Mouse (Mus musculus) embryonic facial prominence, embryonic 12.5 days (tissue): ENCODE measurements at regions not wholly inside any gene's neighbourhood (a gene's known extent, or its start where the extent isn't known, plus 50 kb on each side); places are given as distances from the start of the nearest gene placed in this dataset.

Experiments used
- ATAC-seq: fragments of 200-750 bp; cut with Nextera tagmentation; 2 replicates; pipeline ENCODE4 v1.8.0; 2017; ENCODE audit not compliant: insufficient number of reproducible peaks, insufficient read depth, low FRiP score, low TSS enrichment
- H3K27ac ChIP-seq: fragments of 300-500 bp; sonication (generic); 2 replicates; pipeline ENCODE4 v1.5.1; 2016; ENCODE audit warnings: mild to moderate bottlenecking
- H3K27me3 ChIP-seq: fragments of 300-500 bp; sonication (generic); 2 replicates; pipeline ENCODE4 v1.6.1; 2016; ENCODE audit warnings: mild to moderate bottlenecking, moderate library complexity
- H3K36me3 ChIP-seq: fragments of 300-500 bp; sonication (generic); 2 replicates; pipeline ENCODE4 v1.6.1; 2016; ENCODE audit warnings: mild to moderate bottlenecking
- H3K4me1 ChIP-seq: fragments of 300-500 bp; sonication (generic); 2 replicates; pipeline ENCODE4 v1.6.1; 2016
- H3K4me2 ChIP-seq: fragments of 300-500 bp; sonication (generic); replicated peaks from 2 replicates; pipeline ENCODE4 v1.6.1; 2016; ENCODE audit warnings: mild to moderate bottlenecking, moderate library complexity
- H3K4me3 ChIP-seq: fragments of 300-500 bp; sonication (generic); 2 replicates; pipeline ENCODE4 v1.5.1; 2016; ENCODE audit warnings: mild to moderate bottlenecking
- H3K9ac ChIP-seq: fragments of 300-500 bp; sonication (generic); 2 replicates; pipeline ENCODE4 v1.6.1; 2016; ENCODE audit warnings: mild to moderate bottlenecking, moderate library complexity
- H3K9me3 ChIP-seq: fragments of 300-500 bp; sonication (generic); 2 replicates; pipeline ENCODE4 v1.6.1; 2016; ENCODE audit warnings: mild to moderate bottlenecking, moderate library complexity
- WGBS: fragments of 180-500 bp; shearing (Covaris S2); methylation state at CpG from one replicate; pipeline ENCODE4 v1.1.7; 2016; 5-methylcytosine and 5-hydroxymethylcytosine counted together

DNA sequence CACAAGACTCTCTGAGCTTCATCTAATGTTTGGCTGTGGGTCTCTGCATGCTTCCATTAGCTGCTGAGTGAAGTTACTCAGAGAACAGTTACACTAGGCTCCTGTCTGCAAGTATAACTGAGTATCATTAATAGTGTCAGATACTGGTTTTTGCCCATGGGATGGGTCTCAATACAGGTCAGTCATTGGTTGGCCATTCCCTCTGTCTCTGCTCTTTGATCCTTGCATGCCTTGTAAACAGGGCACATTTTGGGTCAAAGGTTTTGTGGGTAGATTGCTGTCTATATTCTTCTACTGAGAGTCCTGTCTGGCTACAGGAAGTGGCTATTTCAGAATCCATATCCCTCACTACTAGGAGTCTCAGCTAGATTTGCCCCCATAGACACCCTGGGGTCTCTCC is 2864.7 kb upstream of the Lrrc6 start:
- Histone ChIP-seq H3K9me3 (no peaks in the 10 kb centered on the region), H3K9ac (no peak overlapping the region)

DNA sequence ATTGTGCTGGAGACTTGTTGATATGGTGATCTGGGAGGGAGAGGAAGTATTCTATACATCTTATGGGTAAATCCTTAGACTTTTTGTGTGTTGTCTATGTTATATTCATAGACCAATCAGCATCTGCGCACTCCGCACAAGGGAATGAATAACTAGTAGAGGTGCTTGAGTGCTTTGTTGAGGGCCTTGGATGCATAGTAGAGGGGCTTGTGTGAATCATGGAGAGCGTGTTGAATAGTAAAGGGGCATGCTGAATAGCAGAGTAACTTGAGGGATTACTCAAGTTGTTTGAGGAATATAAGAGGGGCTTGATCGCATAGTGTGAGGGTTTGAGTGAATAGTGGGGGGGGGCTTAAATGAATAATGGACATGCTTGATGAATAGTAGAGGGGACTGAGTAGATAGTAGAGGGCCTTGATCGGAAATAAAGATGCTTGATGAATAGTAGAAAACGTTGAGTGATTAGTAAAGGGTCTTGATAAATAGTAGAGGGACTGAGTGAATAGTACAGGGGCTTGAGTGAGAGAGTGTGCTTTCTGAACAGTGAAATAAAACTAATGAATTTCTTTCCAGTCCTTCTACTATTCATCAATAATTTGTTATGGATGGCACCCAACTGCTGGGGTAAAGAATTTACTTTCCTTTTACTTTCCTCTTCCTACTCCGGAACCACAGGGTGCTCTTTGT is 2849.5 kb upstream of the Lrrc6 start:
- H3K36me3 ChIP-seq: no peaks in the 10 kb centered on the region
- H3K4me2 ChIP-seq: no peak overlapping the region
- no peak overlapping the region for H3K4me3 ChIP-seq
- no peak overlapping the region for H3K27ac ChIP-seq
- H3K9me3 ChIP-seq: no peaks in the 10 kb centered on the region
- ATAC-seq: no peak
- 90% methylated on average over 7 of the region's 7 CpGs for WGBS
- no peaks in the 10 kb centered on the region for H3K27me3 ChIP-seq
- no peaks in the 10 kb centered on the region for H3K4me1 ChIP-seq
- no peak overlapping the region for H3K9ac ChIP-seq

More for the DNA sequence above, 2864.7 kb upstream of the Lrrc6 start:
- no peak overlapping the region for H3K4me3 ChIP-seq
- ATAC-seq: no peak
- no peak overlapping the region for H3K4me2 ChIP-seq
- no peaks in the 10 kb centered on the region for H3K4me1 ChIP-seq
- H3K36me3 ChIP-seq: no peaks in the 10 kb centered on the region
- H3K27ac ChIP-seq: no peak overlapping the region
- H3K27me3 ChIP-seq: no peaks in the 10 kb centered on the region

DNA sequence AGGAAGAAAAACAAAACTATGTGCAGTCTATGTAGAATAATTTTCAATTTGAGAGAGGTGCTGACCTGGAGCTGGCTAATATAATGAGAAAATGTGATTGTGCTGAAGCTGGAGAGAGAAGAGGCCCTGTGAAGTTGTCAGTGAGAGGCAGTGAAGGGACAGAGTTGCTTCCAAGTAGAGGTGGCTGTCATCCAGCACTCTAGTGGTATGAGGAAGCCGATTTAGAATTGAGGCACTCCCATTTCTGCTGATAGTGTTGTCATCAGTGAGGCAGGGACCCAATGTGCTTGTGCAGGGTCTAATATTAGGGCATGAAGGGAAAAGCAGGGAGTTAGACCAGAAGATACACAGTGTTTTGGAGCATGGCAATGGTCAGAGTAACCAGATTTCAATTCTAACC is 2845.4 kb upstream of the Lrrc6 start:
- Histone ChIP-seq H3K9ac (no peak overlapping the region), H3K9me3 (no peaks in the 10 kb centered on the region), H3K36me3 (no peaks in the 10 kb centered on the region), H3K27me3 (no peaks in the 10 kb centered on the region), H3K27ac (no peak overlapping the region), H3K4me3 (no peak overlapping the region), H3K4me1 (no peaks in the 10 kb centered on the region), H3K4me2 (no peak overlapping the region)
- no peak for ATAC-seq
- 92% methylated on average over 1 of the region's 1 CpGs for WGBS

DNA sequence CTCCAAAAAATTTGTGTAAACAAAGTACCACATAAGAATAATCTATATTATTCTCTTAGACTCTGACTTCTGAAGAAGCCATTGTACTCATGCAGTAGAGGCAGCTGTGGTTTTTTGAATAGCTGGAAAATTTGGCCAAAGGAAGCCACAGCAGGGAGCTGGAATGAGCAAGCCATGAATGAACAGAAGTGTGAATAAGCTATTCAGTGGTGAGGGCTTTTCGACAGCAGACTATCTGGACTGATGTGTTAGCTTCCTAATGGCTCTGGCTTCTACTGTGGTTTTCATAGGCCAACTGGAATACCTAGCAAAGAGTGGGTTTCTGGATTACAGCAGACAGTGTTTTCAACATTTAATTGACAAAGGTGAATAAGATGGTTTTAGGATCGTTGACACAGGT is 2842.0 kb upstream of the Lrrc6 start:
- Histone ChIP-seq H3K9ac (no peak overlapping the region), H3K27me3 (no peaks in the 10 kb centered on the region), H3K4me1 (no peaks in the 10 kb centered on the region), H3K36me3 (no peaks in the 10 kb centered on the region), H3K27ac (no peak overlapping the region), H3K4me3 (no peak overlapping the region), H3K4me2 (no peak overlapping the region), H3K9me3 (no peaks in the 10 kb centered on the region)
- ATAC-seq: no peak
- whole genome bisulfite sequencing: 63% methylated on average over 2 of the region's 2 CpGs

DNA sequence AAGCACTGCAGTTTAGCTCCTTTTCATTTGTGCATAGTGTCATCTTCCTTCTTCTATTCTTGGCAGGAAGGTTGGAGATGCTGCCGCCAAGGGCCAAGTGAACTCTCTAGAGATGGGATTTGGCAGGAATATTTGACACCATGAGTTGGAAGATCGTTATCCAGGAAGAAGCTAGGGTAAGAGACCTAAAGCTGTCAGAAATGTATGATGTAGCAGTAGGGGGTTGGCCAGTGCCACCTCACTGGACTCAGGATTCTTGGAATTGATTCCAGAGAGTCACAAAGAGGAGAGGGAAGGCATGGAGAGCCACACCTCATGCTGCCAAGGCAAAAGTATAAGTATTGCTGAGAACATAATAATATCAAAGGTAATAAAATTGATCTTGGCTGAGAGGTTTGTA is 2835.8 kb upstream of the Lrrc6 start:
- ATAC-seq: no peak
- Histone ChIP-seq H3K9ac (no peak overlapping the region), H3K4me3 (no peak overlapping the region), H3K27me3 (no peaks in the 10 kb centered on the region), H3K4me2 (no peak overlapping the region), H3K27ac (no peak overlapping the region), H3K9me3 (no peaks in the 10 kb centered on the region), H3K36me3 (no peaks in the 10 kb centered on the region), H3K4me1 (no peaks in the 10 kb centered on the region)
- WGBS: 72% methylated on average over 2 of the region's 2 CpGs

DNA sequence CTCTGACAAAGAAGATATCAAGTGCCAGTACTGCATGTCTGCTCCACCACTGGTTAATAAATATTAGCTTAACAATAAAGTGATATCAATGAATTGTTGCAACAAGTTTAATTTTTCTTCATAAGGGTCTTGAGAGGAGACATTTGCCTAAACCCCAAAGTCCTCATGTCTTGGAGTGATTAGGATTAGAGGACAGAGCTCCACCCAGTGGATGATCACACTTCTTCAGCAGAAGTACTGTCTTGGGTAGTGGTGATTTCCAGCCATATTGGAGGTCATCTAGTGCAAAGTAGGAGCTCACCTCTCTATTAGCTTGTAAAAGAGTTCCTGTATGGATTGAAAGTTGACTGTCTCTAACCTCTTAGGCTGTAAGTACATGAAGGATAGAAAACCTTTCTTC is 2825.8 kb upstream of the Lrrc6 start:
- H3K36me3 ChIP-seq: no peaks in the 10 kb centered on the region
- no peaks in the 10 kb centered on the region for H3K4me1 ChIP-seq
- H3K9ac ChIP-seq: no peak overlapping the region
- no peaks in the 10 kb centered on the region for H3K27me3 ChIP-seq
- H3K27ac ChIP-seq: no peak overlapping the region
- no peak overlapping the region for H3K4me2 ChIP-seq
- H3K9me3 ChIP-seq: no peaks in the 10 kb centered on the region
- no peak for ATAC-seq
- H3K4me3 ChIP-seq: no peak overlapping the region

DNA sequence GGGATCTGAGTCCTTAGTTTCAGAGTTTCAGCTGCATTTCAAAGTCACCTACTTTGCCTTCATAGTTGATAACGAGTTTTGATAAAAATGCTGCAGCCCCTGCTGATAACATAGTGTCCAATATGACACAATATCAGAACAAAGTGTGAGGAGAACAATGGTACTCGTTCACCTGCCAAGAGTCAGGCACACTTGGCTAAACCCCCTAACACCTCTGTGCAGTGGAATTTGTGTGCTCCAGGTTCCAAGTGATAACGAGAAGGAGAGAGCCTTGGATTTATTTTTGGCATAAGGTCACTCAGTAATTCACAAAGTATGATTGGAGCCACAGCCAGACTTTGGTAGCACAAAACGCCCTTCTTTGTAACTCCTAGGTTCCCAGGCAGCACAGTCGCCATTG is 2802.4 kb upstream of the Lrrc6 start:
- no peak for ATAC-seq
- H3K9ac ChIP-seq: no peak overlapping the region
- 79% methylated on average over 5 of the region's 5 CpGs for WGBS
- H3K4me3 ChIP-seq: no peak overlapping the region
- no peaks in the 10 kb centered on the region for H3K9me3 ChIP-seq
- no peak overlapping the region for H3K4me2 ChIP-seq
- H3K27ac ChIP-seq: no peak overlapping the region
- H3K36me3 ChIP-seq: no peaks in the 10 kb centered on the region
- no peaks in the 10 kb centered on the region for H3K4me1 ChIP-seq
- H3K27me3 ChIP-seq: no peaks in the 10 kb centered on the region

DNA sequence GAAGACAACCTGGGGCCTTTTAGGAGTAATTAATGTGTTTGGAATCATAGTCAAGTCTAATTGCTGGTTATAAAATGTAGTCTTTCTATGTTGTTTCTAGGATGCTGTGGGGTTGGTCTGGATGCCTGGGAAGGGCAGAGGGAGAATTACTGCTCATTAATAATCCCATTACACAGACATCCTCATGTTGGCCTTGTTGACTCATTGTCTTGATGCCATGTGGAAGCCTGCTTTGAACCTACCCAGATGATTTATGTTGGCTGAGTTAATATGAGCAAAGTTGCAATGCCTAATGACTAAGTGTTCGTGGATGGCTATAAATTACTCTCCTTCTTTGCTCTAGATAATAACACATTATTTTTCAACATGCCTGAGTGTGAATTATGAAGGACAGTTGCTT is 2790.6 kb upstream of the Lrrc6 start:
- H3K4me1 ChIP-seq: no peaks in the 10 kb centered on the region
- no peak overlapping the region for H3K4me2 ChIP-seq
- H3K27me3 ChIP-seq: no peaks in the 10 kb centered on the region
- H3K9ac ChIP-seq: no peak overlapping the region
- 76% methylated on average over 1 of the region's 1 CpGs for WGBS
- H3K9me3 ChIP-seq: no peaks in the 10 kb centered on the region
- H3K36me3 ChIP-seq: no peaks in the 10 kb centered on the region
- ATAC-seq: no peak
- H3K27ac ChIP-seq: no peak overlapping the region
- H3K4me3 ChIP-seq: no peak overlapping the region

DNA sequence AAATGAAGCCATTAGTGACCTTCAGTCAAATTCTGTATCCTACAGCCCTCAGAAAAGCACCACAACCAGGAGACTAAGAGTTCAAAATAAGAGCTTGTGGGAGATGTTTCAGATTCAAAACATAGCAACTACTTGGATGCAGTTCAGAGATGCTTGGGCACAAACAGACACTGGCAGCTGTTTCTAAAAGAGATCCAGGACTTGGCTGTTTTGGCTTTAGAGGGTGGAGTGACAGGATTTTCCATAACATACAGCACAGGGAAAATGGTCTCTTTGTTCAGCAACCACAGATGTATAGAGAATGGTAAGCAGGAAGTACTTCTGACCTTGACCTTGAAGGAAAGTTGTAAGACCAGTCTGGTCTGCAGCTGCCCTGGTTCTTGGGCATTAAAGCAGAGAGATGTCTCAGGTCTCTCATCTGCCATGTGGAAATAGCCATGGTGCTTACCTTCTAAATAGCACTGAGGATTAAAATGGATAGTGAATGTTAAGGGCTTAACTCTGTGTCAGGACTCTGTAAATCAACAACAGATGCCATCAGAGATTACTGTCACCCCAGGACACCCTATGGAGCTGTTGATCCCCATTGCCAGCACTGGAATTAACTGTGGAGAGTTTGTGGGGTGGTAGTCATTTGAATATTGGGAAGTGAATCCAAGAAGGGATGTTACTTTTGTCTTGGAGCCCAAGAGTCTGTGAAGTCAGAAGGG is 2775.0 kb upstream of the Lrrc6 start:
- Histone ChIP-seq H3K4me2 (no peak overlapping the region), H3K9me3 (no peaks in the 10 kb centered on the region), H3K27ac (no peak overlapping the region), H3K9ac (no peak overlapping the region), H3K4me1 (no peaks in the 10 kb centered on the region), H3K27me3 (no peaks in the 10 kb centered on the region), H3K4me3 (no peak overlapping the region), H3K36me3 (no peaks in the 10 kb centered on the region)
- no peak for ATAC-seq

DNA sequence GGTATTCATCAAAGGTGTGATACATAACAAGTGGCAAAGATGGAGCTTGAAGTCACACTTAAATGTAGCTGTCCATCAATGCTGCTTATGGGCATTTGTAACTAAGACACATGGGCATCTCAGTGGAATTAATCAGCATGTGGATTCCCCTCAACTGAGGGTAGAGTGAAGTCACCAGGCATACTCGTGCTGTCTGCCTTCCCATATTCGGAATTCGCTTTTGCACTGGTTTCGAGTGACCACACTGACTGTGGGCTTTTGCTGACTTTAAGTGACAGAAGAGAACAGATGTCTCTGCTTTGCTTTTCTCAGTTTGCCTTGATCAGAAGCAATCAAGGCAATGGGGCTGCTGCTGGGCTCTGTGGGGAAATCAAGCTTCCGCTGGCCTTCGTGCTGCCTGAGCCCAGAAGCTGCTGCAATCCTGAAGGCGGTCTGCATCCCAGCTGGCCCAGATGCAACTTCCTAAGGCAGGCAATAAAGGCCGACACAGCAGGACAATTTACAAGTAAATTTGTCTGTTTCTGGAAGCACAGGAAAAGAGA is 2773.6 kb upstream of the Lrrc6 start:
- H3K27ac ChIP-seq: no peak overlapping the region

DNA sequence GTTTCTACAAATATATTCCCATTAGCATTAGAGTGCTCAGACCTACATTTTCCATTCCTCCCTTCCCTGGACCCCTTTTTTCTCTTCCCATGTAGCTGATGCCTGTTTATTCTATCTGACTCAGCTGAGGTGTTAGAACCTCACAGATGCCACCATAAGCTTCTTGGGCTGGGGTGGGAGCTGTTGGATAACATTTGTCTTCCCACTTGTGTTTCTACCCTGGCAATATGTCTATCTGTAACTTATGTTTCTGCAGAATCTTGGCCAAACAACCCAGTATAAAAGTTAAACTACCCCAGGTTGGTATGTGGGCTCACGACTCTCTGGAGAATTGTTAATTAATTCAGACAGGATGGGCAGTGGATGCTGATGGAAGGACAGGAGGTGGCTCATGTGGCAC is 2772.8 kb upstream of the Lrrc6 start:
- no peak overlapping the region for H3K4me3 ChIP-seq
- ATAC-seq: no peak
- no peaks in the 10 kb centered on the region for H3K9me3 ChIP-seq
- H3K36me3 ChIP-seq: no peaks in the 10 kb centered on the region
- H3K27me3 ChIP-seq: no peaks in the 10 kb centered on the region
- H3K4me2 ChIP-seq: no peak overlapping the region
- H3K4me1 ChIP-seq: no peaks in the 10 kb centered on the region
- H3K9ac ChIP-seq: no peak overlapping the region
- WGBS: 73% methylated on average over 1 of the region's 1 CpGs
- H3K27ac ChIP-seq: no peak overlapping the region

More for the DNA sequence above, 2773.6 kb upstream of the Lrrc6 start:
- 42% methylated on average over 8 of the region's 8 CpGs for WGBS
- Histone ChIP-seq H3K9me3 (no peaks in the 10 kb centered on the region), H3K27me3 (no peaks in the 10 kb centered on the region), H3K4me2 (no peak overlapping the region), H3K4me1 (no peaks in the 10 kb centered on the region), H3K36me3 (no peaks in the 10 kb centered on the region), H3K4me3 (no peak overlapping the region), H3K9ac (no peak overlapping the region)
- no peak for ATAC-seq

DNA sequence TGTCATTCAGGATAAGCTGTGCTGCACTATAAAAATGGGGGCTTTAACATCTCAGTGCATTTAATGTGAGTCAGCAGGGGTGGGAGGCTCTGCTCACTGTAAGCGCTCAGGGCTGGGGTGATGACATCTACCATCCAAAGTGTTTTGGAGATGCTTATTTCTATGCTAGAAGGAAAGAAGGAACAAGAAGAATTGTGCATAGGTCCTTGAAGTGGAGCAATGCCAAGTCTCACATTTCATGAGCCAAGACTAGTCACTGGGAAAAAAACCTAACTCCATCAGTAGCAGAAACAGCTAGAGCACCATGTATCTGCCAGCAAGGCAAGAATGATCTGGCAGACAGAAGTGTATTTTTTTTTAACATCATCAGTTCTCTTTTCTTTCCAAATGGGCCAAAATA is 2761.2 kb upstream of the Lrrc6 start:
- Histone ChIP-seq H3K27me3 (no peaks in the 10 kb centered on the region), H3K4me2 (no peak overlapping the region), H3K4me1 (no peaks in the 10 kb centered on the region), H3K9ac (no peak overlapping the region), H3K4me3 (no peak overlapping the region), H3K27ac (no peak overlapping the region), H3K9me3 (no peaks in the 10 kb centered on the region), H3K36me3 (no peaks in the 10 kb centered on the region)
- no peak for ATAC-seq
- WGBS: 87% methylated on average over 1 of the region's 1 CpGs
